Mouse (Mus musculus): ENCODE results near the gene Samd8. TPM values are rescaled to one million over a fixed set of nuclear protein-coding genes. Genes with fewer than 3 reads are reported as not detected.

Gene Samd8
- 4.6 and 5.5 TPM in 2 replicates for total RNA-seq (2014; fragmentation: Nextera tagmentation)
- total RNA-seq (2017) = 4.4 and 11.1 TPM in 2 replicates

GRCm38 (mm10) chr14:21750008-21750880 is at the start of gene Samd8:
Samd8 (plus strand) TSS chr14:21750531.
- peak; percentile 68 for ATAC-seq (replicated peaks; ENCODE audit: low FRiP score, low TSS enrichment, poor library complexity, severe bottlenecking)

GRCm38 (mm10) chr14:21702691-21703090 is 47.6 kb upstream of the Samd8 start:
- no peak for ATAC-seq (replicated peaks; ENCODE audit: low FRiP score, low TSS enrichment, poor library complexity, severe bottlenecking)

- no peak for ATAC-seq (replicated peaks; ENCODE audit: low FRiP score, low TSS enrichment, poor library complexity, severe bottlenecking)
These were observed 47.1 kb upstream of the Samd8 start for GRCm38 (mm10) chr14:21703255-21703654.

GRCm38 (mm10) chr14:21705462-21705861 is 44.9 kb upstream of the Samd8 start:
- ATAC-seq (replicated peaks; ENCODE audit: low FRiP score, low TSS enrichment, poor library complexity, severe bottlenecking) = no peak

GRCm38 (mm10) chr14:21706759-21707571 is 43.4 kb upstream of the Samd8 start:
- ATAC-seq (replicated peaks; ENCODE audit: low FRiP score, low TSS enrichment, poor library complexity, severe bottlenecking) = 0 out of 2 replicates have a peak, but pooled peaks have one; percentile 30

- no peak for ATAC-seq (replicated peaks; ENCODE audit: low FRiP score, low TSS enrichment, poor library complexity, severe bottlenecking)
These were observed 40.8 kb upstream of the Samd8 start for GRCm38 (mm10) chr14:21709545-21709944.

GRCm38 (mm10) chr14:21711231-21711630 is 39.1 kb upstream of the Samd8 start:
- ATAC-seq (replicated peaks; ENCODE audit: low FRiP score, low TSS enrichment, poor library complexity, severe bottlenecking) = no peak

- ATAC-seq (replicated peaks; ENCODE audit: low FRiP score, low TSS enrichment, poor library complexity, severe bottlenecking) = no peak
These were observed 35.8 kb upstream of the Samd8 start, which contains the start of gene Dupd1 for GRCm38 (mm10) chr14:21714486-21714885. Dupd1 (minus strand) TSS chr14:21714576.

GRCm38 (mm10) chr14:21719646-21720383 is 30.5 kb upstream of the Samd8 start:
- no peak for ATAC-seq (replicated peaks; ENCODE audit: low FRiP score, low TSS enrichment, poor library complexity, severe bottlenecking)

GRCm38 (mm10) chr14:21720430-21721205 is 29.7 kb upstream of the Samd8 start:
- no peak for ATAC-seq (replicated peaks; ENCODE audit: low FRiP score, low TSS enrichment, poor library complexity, severe bottlenecking)

- no peak for ATAC-seq (replicated peaks; ENCODE audit: low FRiP score, low TSS enrichment, poor library complexity, severe bottlenecking)
These were observed 28.2 kb upstream of the Samd8 start for GRCm38 (mm10) chr14:21722021-21722698.

- ATAC-seq (replicated peaks; ENCODE audit: low FRiP score, low TSS enrichment, poor library complexity, severe bottlenecking) = no peak
These were observed 21.1 kb upstream of the Samd8 start for GRCm38 (mm10) chr14:21729031-21729732.

- ATAC-seq (replicated peaks; ENCODE audit: low FRiP score, low TSS enrichment, poor library complexity, severe bottlenecking) = no peak
These were observed 20.4 kb upstream of the Samd8 start for GRCm38 (mm10) chr14:21729936-21730335.

- ATAC-seq (replicated peaks; ENCODE audit: low FRiP score, low TSS enrichment, poor library complexity, severe bottlenecking) = no peak
These were observed 17.0 kb upstream of the Samd8 start for GRCm38 (mm10) chr14:21733131-21733905.

- no peak for ATAC-seq (replicated peaks; ENCODE audit: low FRiP score, low TSS enrichment, poor library complexity, severe bottlenecking)
These were observed 10.0 kb upstream of the Samd8 start for GRCm38 (mm10) chr14:21740345-21740744.

- ATAC-seq (replicated peaks; ENCODE audit: low FRiP score, low TSS enrichment, poor library complexity, severe bottlenecking) = no peak
These were observed 9.0 kb upstream of the Samd8 start for GRCm38 (mm10) chr14:21741314-21741713.

GRCm38 (mm10) chr14:21741786-21742185 is 8.5 kb upstream of the Samd8 start:
- peak; percentile 68 for ATAC-seq (replicated peaks; ENCODE audit: low FRiP score, low TSS enrichment, poor library complexity, severe bottlenecking)

All from megakaryocyte-erythroid progenitor cell, adult 5-6 weeks (primary cell).